Mouse (Mus musculus) ES-E14 (cell line): ENCODE results near the gene Ugcg.

Source experiments
- HCFC1 ChIP-seq: IDR thresholded peaks from 2 replicates; pipeline ENCODE4 v1.6.1; 2012; ENCODE audit warnings: low read length, inconsistent platforms, borderline replicate concordance; ENCODE audit not compliant: insufficient read depth
- ZNF384 ChIP-seq: IDR thresholded peaks from 2 replicates; pipeline ENCODE4 v1.6.1; 2012; ENCODE audit warnings: low read depth, low read length, inconsistent platforms

GRCm38 (mm10) chr4:59222226-59222625 is 33.2 kb downstream of the Ugcg start:
- TF ChIP-seq HCFC1 (no peak), ZNF384 (no peak)
